Mouse (Mus musculus) CD4-positive naive resting alpha-beta T cell, adult 57 days (primary cell): ENCODE results near the gene Comp. TPM values are rescaled to one million over a fixed set of nuclear protein-coding genes. Genes with fewer than 3 reads are reported as not detected.

Experiments
- total RNA-seq: library from RNA; stranded (reverse); gene quantifications from one replicate; pipeline ENCODE4 v1.2.4, GENCODE M21; 2023

Gene Comp
- 0.83 TPM for total RNA-seq

GRCm38 (mm10) chr8:70373397-70374317 lies at the start of gene Comp:
TSS of gene Comp (plus strand) at chr8:70373558.

GRCm38 (mm10) chr8:70329124-70329834 lies 44.1 kb upstream of the Comp start, which contains the start of gene Gdf1:
TSS of gene Gdf1 (plus strand) at chr8:70329817.

GRCm38 (mm10) chr8:70353194-70353817 lies 20.1 kb upstream of the Comp start, which contains the start of gene Upf1:
TSS of gene Upf1 (minus strand) at chr8:70353278.

Other genes with a start within 250 kb of the Comp start
- 33.8 TPM for gene Nr2c2ap, start 242.2 kb upstream of the Comp start, total RNA-seq
- 30.7 TPM for gene Rfxank, start 234.4 kb upstream of the Comp start, total RNA-seq
- gene Borcs8, start 234.1 kb upstream of the Comp start, total RNA-seq: 52.4 TPM
- 5.2 TPM for gene Mef2b, start 233.8 kb upstream of the Comp start, total RNA-seq
- 55.5 TPM for gene Tmem161a, start 201.2 kb upstream of the Comp start, total RNA-seq
- 11.7 TPM for gene Slc25a42, start 161.3 kb upstream of the Comp start, total RNA-seq
- 65.2 TPM for gene Sugp2, start 139.3 kb upstream of the Comp start, total RNA-seq
- gene Armc6, start 139.1 kb upstream of the Comp start, total RNA-seq: 12.2 TPM
- 6.7 TPM for gene Homer3, start 90.7 kb upstream of the Comp start, total RNA-seq
- gene Ddx49, start 71.1 kb upstream of the Comp start, total RNA-seq: 85.5 TPM
- gene Cope, start 71.0 kb upstream of the Comp start, total RNA-seq: 98.9 TPM
- gene Cers1, start 57.8 kb upstream of the Comp start, total RNA-seq: not detected
- gene Gdf1, start 43.7 kb upstream of the Comp start, total RNA-seq: not detected
- 89.0 TPM for gene Upf1, start 20.3 kb upstream of the Comp start, total RNA-seq
- gene Crtc1, start 66.0 kb downstream of the Comp start, total RNA-seq: 28.3 TPM
- 8.8 TPM for gene Klhl26, start 103.4 kb downstream of the Comp start, total RNA-seq
- not detected for gene Tmem59l, start 113.8 kb downstream of the Comp start, total RNA-seq
- gene Crlf1, start 119.6 kb downstream of the Comp start, total RNA-seq: not detected
- gene Rex1bd, start 133.2 kb downstream of the Comp start, total RNA-seq: 58.5 TPM
- 3,579 TPM for gene Uba52, start 137.2 kb downstream of the Comp start, total RNA-seq
- 280 TPM for gene Fkbp8, start 154.2 kb downstream of the Comp start, total RNA-seq
- gene Kxd1, start 154.4 kb downstream of the Comp start, total RNA-seq: 55.7 TPM
- 33.6 TPM for gene Ell, start 165.9 kb downstream of the Comp start, total RNA-seq
- gene Isyna1, start 220.8 kb downstream of the Comp start, total RNA-seq: 86.9 TPM
- gene Ssbp4, start 235.3 kb downstream of the Comp start, total RNA-seq: 116 TPM
- 1.2 TPM for gene Lrrc25, start 242.6 kb downstream of the Comp start, total RNA-seq